Mouse (Mus musculus): ENCODE measurements around the gene Dlg2. TPM values are rescaled to one million over a fixed set of nuclear protein-coding genes. Genes with fewer than 3 reads are reported as not detected.

The Dlg2 gene
- polyA plus RNA-seq, 1 experiment, result 0.85 TPM

- no peak overlapping the region for H3K9ac ChIP-seq (ENCODE audit: low read depth, poor library complexity, severe bottlenecking)
- H3K4me3 ChIP-seq (ENCODE audit: low read depth, low read length), result no peak overlapping the region
- TF ChIP-seq CTCF (IDR thresholded peaks at IDR 0.05; ENCODE audit: low read depth, low read length) (no peak), EP300 (IDR thresholded peaks at IDR 0.05; ENCODE audit: insufficient read depth, low read depth, low read length) (no peak), POLR2A (IDR thresholded peaks at IDR 0.05; ENCODE audit: insufficient read depth, low read length) (no peak)
- H3K36me3 ChIP-seq (ENCODE audit: control insufficient read depth, insufficient read depth, low read length, poor library complexity, severe bottlenecking), result no peaks in the 10 kb centered on the region
- no peaks in the 10 kb centered on the region; the same call in 1 of the 2 replicates for H3K27me3 ChIP-seq (ENCODE audit: control insufficient read depth, insufficient read depth, low read length, poor library complexity, severe bottlenecking)
- no peak overlapping the region for H3K27ac ChIP-seq (ENCODE audit: insufficient read depth, low read length)
- no peaks in the 10 kb centered on the region for H3K4me1 ChIP-seq (ENCODE audit: control insufficient read depth, insufficient read depth, low read length)
- H3K9me3 ChIP-seq (replicated peaks; ENCODE audit: control insufficient read depth, insufficient read depth, low read length, poor library complexity, severe bottlenecking), result no peaks in the 10 kb centered on the region
Measured at GRCm38 (mm10) chr7:91601307-91601706, 1124.8 kb downstream of the Dlg2 start.

DNA sequence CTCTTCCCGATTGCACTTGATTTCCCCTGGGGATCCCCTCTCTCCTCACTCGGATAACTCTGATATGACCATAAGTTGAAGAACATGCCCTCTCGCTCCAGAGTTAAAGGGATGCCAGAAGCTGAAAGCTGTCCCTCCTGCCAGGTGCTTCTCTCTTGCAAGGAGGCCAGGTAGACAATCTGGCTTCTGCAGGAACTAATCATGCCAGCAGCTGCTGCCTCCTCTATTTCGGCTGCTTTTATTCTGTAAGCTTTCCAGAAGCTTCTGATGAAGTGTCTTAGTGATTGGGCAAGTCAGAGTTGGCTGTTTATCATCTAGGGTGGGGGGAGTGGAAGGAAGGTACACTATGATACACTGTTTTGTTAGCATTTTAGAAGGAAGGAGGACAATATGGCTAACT is 1127.1 kb downstream of the Dlg2 start:
- TF ChIP-seq POLR2A (IDR thresholded peaks at IDR 0.05; ENCODE audit: insufficient read depth, low read length), result no peak
- no peak for TF ChIP-seq EP300 (IDR thresholded peaks at IDR 0.05; ENCODE audit: insufficient read depth, low read depth, low read length)
- no peak for TF ChIP-seq CTCF (IDR thresholded peaks at IDR 0.05; ENCODE audit: low read depth, low read length)
- Histone ChIP-seq H3K4me3 (ENCODE audit: low read depth, low read length) (no peak overlapping the region), H3K9me3 (replicated peaks; ENCODE audit: control insufficient read depth, insufficient read depth, low read length, poor library complexity, severe bottlenecking) (no peaks in the 10 kb centered on the region), H3K9ac (ENCODE audit: low read depth, poor library complexity, severe bottlenecking) (no peak overlapping the region), H3K36me3 (ENCODE audit: control insufficient read depth, insufficient read depth, low read length, poor library complexity, severe bottlenecking) (no peaks in the 10 kb centered on the region), H3K27me3 (ENCODE audit: control insufficient read depth, insufficient read depth, low read length, poor library complexity, severe bottlenecking) (no peaks in the 10 kb centered on the region; the same call in 1 of the 2 replicates), H3K4me1 (ENCODE audit: control insufficient read depth, insufficient read depth, low read length) (no peaks in the 10 kb centered on the region), H3K27ac (ENCODE audit: insufficient read depth, low read length) (no peak overlapping the region)

DNA sequence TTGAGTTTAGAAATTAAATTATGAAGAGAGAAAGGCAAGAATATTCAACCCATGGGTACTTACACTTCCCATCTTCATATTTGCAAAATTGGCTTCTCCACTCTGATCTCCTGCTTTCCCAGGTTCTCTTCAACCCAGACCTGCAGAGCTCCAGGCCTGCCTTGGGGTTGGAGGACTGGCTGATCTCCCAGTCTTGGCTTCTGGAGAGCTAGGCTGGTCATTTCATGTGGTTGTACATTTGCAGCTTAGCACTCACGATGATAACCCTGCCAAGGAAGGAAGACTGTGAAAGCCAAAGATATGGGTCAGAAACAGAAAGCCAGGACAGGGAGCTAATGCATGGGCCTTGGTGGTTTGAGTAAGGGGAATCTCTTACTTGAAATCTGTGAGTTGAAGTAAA is 1176.6 kb downstream of the Dlg2 start:
- H3K27me3 ChIP-seq (ENCODE audit: control insufficient read depth, insufficient read depth, low read length, poor library complexity, severe bottlenecking), result no peaks in the 10 kb centered on the region
- H3K9ac ChIP-seq (ENCODE audit: low read depth, poor library complexity, severe bottlenecking), result no peak overlapping the region
- no peak overlapping the region for H3K27ac ChIP-seq (ENCODE audit: insufficient read depth, low read length)
- H3K36me3 ChIP-seq (ENCODE audit: control insufficient read depth, insufficient read depth, low read length, poor library complexity, severe bottlenecking), result no peaks in the 10 kb centered on the region
- TF ChIP-seq POLR2A (IDR thresholded peaks at IDR 0.05; ENCODE audit: insufficient read depth, low read length) (no peak), CTCF (IDR thresholded peaks at IDR 0.05; ENCODE audit: low read depth, low read length) (no peak), EP300 (IDR thresholded peaks at IDR 0.05; ENCODE audit: insufficient read depth, low read depth, low read length) (no peak)
- H3K4me1 ChIP-seq (ENCODE audit: control insufficient read depth, insufficient read depth, low read length), result no peaks in the 10 kb centered on the region
- no peaks in the 10 kb centered on the region for H3K9me3 ChIP-seq (replicated peaks; ENCODE audit: control insufficient read depth, insufficient read depth, low read length, poor library complexity, severe bottlenecking)
- no peak overlapping the region for H3K4me3 ChIP-seq (ENCODE audit: low read depth, low read length)

DNA sequence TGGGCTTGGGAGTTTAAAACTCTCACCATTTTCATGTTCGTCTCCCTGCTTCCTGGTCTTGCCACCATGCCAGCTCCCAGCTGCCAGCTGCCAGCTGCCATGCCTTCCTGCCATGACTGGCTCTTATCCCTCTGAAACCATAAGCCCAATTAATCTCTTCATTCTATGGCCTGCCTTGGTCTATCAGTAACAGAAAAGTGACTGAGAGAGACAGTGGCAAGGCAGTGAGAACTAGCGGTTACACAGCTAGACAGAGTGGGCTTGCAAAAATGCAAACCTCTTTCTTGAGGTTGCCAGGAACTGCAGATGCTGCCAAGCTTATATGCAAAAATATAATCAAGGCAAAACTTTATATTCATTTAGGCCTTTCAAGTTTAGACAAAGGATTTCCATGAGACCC is 1183.0 kb downstream of the Dlg2 start:
- Histone ChIP-seq H3K4me3 (ENCODE audit: low read depth, low read length) (no peak overlapping the region), H3K4me1 (ENCODE audit: control insufficient read depth, insufficient read depth, low read length) (no peaks in the 10 kb centered on the region), H3K9ac (ENCODE audit: low read depth, poor library complexity, severe bottlenecking) (no peak overlapping the region), H3K36me3 (ENCODE audit: control insufficient read depth, insufficient read depth, low read length, poor library complexity, severe bottlenecking) (no peaks in the 10 kb centered on the region), H3K9me3 (replicated peaks; ENCODE audit: control insufficient read depth, insufficient read depth, low read length, poor library complexity, severe bottlenecking) (no peaks in the 10 kb centered on the region), H3K27me3 (ENCODE audit: control insufficient read depth, insufficient read depth, low read length, poor library complexity, severe bottlenecking) (no peaks in the 10 kb centered on the region), H3K27ac (ENCODE audit: insufficient read depth, low read length) (no peak overlapping the region)
- TF ChIP-seq POLR2A (IDR thresholded peaks at IDR 0.05; ENCODE audit: insufficient read depth, low read length), result no peak
- TF ChIP-seq CTCF (IDR thresholded peaks at IDR 0.05; ENCODE audit: low read depth, low read length), result no peak
- TF ChIP-seq EP300 (IDR thresholded peaks at IDR 0.05; ENCODE audit: insufficient read depth, low read depth, low read length), result no peak

GRCm38 (mm10) chr7:91672236-91673017 is 1196.0 kb downstream of the Dlg2 start:
- H3K27me3 ChIP-seq (ENCODE audit: control insufficient read depth, insufficient read depth, low read length, poor library complexity, severe bottlenecking), result no peaks in the 10 kb centered on the region
- no peak overlapping the region for H3K9ac ChIP-seq (ENCODE audit: low read depth, poor library complexity, severe bottlenecking)
- no peak for TF ChIP-seq POLR2A (IDR thresholded peaks at IDR 0.05; ENCODE audit: insufficient read depth, low read length)
- TF ChIP-seq EP300 (IDR thresholded peaks at IDR 0.05; ENCODE audit: insufficient read depth, low read depth, low read length), result no peak
- no peak for TF ChIP-seq CTCF (IDR thresholded peaks at IDR 0.05; ENCODE audit: low read depth, low read length)

GRCm38 (mm10) chr7:91674401-91674800 is 1197.9 kb downstream of the Dlg2 start:
- Histone ChIP-seq H3K4me3 (ENCODE audit: low read depth, low read length) (no peak overlapping the region), H3K4me1 (ENCODE audit: control insufficient read depth, insufficient read depth, low read length) (no peaks in the 10 kb centered on the region), H3K27me3 (ENCODE audit: control insufficient read depth, insufficient read depth, low read length, poor library complexity, severe bottlenecking) (no peaks in the 10 kb centered on the region), H3K27ac (ENCODE audit: insufficient read depth, low read length) (no peak overlapping the region), H3K36me3 (ENCODE audit: control insufficient read depth, insufficient read depth, low read length, poor library complexity, severe bottlenecking) (no peaks in the 10 kb centered on the region), H3K9ac (ENCODE audit: low read depth, poor library complexity, severe bottlenecking) (no peak overlapping the region), H3K9me3 (replicated peaks; ENCODE audit: control insufficient read depth, insufficient read depth, low read length, poor library complexity, severe bottlenecking) (no peaks in the 10 kb centered on the region)
- TF ChIP-seq CTCF (IDR thresholded peaks at IDR 0.05; ENCODE audit: low read depth, low read length) (no peak), EP300 (IDR thresholded peaks at IDR 0.05; ENCODE audit: insufficient read depth, low read depth, low read length) (no peak), POLR2A (IDR thresholded peaks at IDR 0.05; ENCODE audit: insufficient read depth, low read length) (no peak)

More at GRCm38 (mm10) chr7:91672236-91673017, 1196.0 kb downstream of the Dlg2 start:
- H3K27ac ChIP-seq (ENCODE audit: insufficient read depth, low read length), result no peak overlapping the region
- no peaks in the 10 kb centered on the region for H3K4me1 ChIP-seq (ENCODE audit: control insufficient read depth, insufficient read depth, low read length)
- no peak overlapping the region for H3K4me3 ChIP-seq (ENCODE audit: low read depth, low read length)
- no peaks in the 10 kb centered on the region for H3K9me3 ChIP-seq (replicated peaks; ENCODE audit: control insufficient read depth, insufficient read depth, low read length, poor library complexity, severe bottlenecking)
- no peaks in the 10 kb centered on the region for H3K36me3 ChIP-seq (ENCODE audit: control insufficient read depth, insufficient read depth, low read length, poor library complexity, severe bottlenecking)

Measured in ES-Bruce4 (cell line).